Mouse (Mus musculus) liver, adult 2 months (tissue): ENCODE measurements around the gene Mfsd6l.

Source experiments
- CTCF ChIP-seq: fragments of 200-500 bp; IDR thresholded peaks from 2 replicates; pipeline ENCODE4 v1.5.1; 2011; ENCODE audit warnings: low read depth, low read length, control low read depth
- POLR2A ChIP-seq: fragments of 200-500 bp; IDR thresholded peaks from 2 replicates; pipeline ENCODE4 v1.6.1; 2011; ENCODE audit warnings: low read length, control low read depth; ENCODE audit not compliant: insufficient read depth; ENCODE audit errors: extremely low read depth

DNA sequence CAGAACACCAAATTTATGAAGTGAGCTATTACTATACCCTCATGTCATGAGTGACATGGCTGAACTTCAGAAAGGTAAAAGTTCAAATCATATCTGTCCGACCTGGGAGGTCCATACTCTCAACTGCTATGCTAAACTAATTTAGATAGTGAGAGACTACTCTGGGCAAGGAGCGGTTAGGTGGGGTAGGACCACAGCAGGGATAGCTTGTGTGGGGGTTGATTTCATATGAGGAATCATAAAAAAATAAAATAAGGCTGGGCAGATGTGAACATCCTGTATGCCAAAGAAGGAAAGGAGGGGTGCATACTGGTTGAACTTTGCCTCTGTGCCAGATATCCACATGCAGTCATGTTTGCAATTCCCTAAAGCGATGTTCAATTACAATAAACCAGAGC is 9.0 kb downstream of the Mfsd6l start:
- TF ChIP-seq POLR2A: no peak
- TF ChIP-seq CTCF: no peak
